Mouse (Mus musculus) small intestine, adult 2 months (tissue): ENCODE data around the gene Col6a4.

Experiments
- CTCF ChIP-seq: fragments of 200-500 bp; IDR thresholded peaks from 2 replicates; pipeline ENCODE4 v1.5.1; 2012; ENCODE audit warnings: low read depth, mild to moderate bottlenecking, control low read depth, inconsistent platforms, low read length, moderate library complexity, mixed read lengths; ENCODE audit not compliant: insufficient replicate concordance, insufficient read length; ENCODE audit errors: extremely low read depth
- POLR2A ChIP-seq: fragments of 200-500 bp; IDR thresholded peaks from 2 replicates; pipeline ENCODE4 v1.6.1; 2012; ENCODE audit warnings: low read depth, mild to moderate bottlenecking, control low read depth, inconsistent platforms, low read length, moderate library complexity

DNA sequence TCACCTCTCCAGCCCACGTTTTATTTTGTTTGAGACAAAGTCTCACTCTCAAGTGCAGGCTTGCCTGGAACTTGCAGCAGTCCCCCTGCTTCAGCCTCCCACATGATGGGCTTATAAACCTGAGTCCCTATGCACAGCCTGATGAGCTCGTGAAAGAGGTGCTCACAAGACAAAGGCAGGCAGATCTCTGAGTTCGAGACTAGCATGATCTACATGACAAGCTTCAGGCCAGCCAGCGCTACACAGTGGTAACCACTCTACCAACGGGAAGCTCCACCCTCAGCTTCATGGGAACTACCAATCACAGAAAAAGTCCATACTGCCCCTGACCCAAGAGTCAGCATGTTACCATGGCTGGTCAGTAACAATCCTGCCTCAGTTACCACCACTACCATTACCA, 4.6 kb upstream of the Col6a4 start:
- TF ChIP-seq POLR2A (no peak), CTCF (no peak)
